Mouse (Mus musculus): Measurements from ENCODE around the gene Evi2b. TPM values are rescaled to one million over a fixed set of nuclear protein-coding genes. Genes with fewer than 3 reads are reported as not detected.
A peak's percentile ranks its signal among the peaks of the same experiment; 100 is the strongest.

Evi2b gene
- total and polyA plus RNA-seq, 3 experiments = 12.0 to 105 (median 40.5) TPM

DNA sequence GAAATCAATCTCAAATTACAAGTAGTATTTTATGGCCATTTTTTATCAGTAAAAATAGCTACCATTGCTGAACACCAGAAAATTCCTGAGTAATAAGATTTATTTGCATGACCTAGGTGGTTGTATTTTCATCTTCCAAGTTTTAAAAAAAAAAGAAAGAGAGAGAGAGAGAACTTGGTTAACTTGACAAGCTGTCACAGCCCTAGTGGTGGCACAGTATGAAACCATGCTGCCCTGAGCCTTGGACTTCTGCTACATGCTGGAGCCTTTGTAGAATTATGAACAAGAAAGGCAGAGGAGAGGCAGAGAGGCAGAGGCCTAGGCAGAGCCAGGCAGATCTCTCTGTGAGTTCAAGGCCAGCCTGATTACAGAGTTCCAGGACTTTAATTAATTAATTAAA is 1.6 kb downstream of the Evi2b start:
- peak; percentile 72 for DNase-seq (ENCODE audit: extremely low read depth)
- Histone ChIP-seq H3K4me3 (replicated peaks in 1 of 3; ENCODE audit: low read depth in 2 of 3, low read length in 2 of 3, poor library complexity in 1 of 3) (peak overlapping the region in 2 of 3 experiments; percentile 15 to 55), H3K4me2 (ENCODE audit: insufficient read depth, low read depth, poor library complexity, severe bottlenecking) (peak overlapping the region; percentile 98; the same call in 1 of the 2 replicates), H3K9ac (ENCODE audit: insufficient read depth, low read depth) (peak overlapping the region; percentile 82), H3K9me3 (replicated peaks; ENCODE audit: low read length) (no peaks in the 10 kb centered on the region), H3K36me3 (replicated peaks in 1 of 2; ENCODE audit: control insufficient read depth in 1 of 2, insufficient read depth in 1 of 2, low read length in 1 of 2) (peaks cover 14 to 35% of the 10 kb centered on the region in 2 experiments), H3K4me1 (ENCODE audit: control insufficient read depth in 1 of 2, insufficient read depth in 2 of 2) (peaks cover 29 to 66% of the 10 kb centered on the region in 2 experiments), H3K79me2 (replicated peaks; ENCODE audit: control insufficient read depth, extremely low read depth, insufficient read depth, poor library complexity, severe bottlenecking) (peaks cover 67% of the 10 kb centered on the region), H3K27ac (ENCODE audit: insufficient read depth, low read depth) (peak overlapping the region; percentile 65; the same call in 1 of the 2 replicates), H3K27me3 (replicated peaks) (no peaks in the 10 kb centered on the region)
- no peak for TF ChIP-seq MAZ (IDR thresholded peaks at IDR 0.05; ENCODE audit: low read depth, low read length)
- TF ChIP-seq MAX (IDR thresholded peaks at IDR 0.05; ENCODE audit: low read length) = no peak
- TF ChIP-seq TBP (conservative IDR thresholded peaks at IDR 0.05; ENCODE audit: low read depth, low read length) = 0 out of 2 replicates have a peak, but pooled peaks have one; percentile 38
- peak; percentile 41; the same call in 1 of the 2 replicates for TF ChIP-seq POLR2A (IDR thresholded peaks at IDR 0.05; ENCODE audit: low read depth, low read length)
- no peak; the same call in 1 of the 2 replicates for TF ChIP-seq RAD21 (IDR thresholded peaks at IDR 0.05; ENCODE audit: low read depth, low read length)
- TF ChIP-seq ELF1 (IDR thresholded peaks at IDR 0.05; ENCODE audit: low read depth, low read length) = no peak
- TF ChIP-seq ZNF384 (IDR thresholded peaks at IDR 0.05; ENCODE audit: low read depth, low read length) = peak; percentile 93
- TF ChIP-seq GABPA (IDR thresholded peaks at IDR 0.05; ENCODE audit: insufficient replicate concordance, low read depth, low read length) = no peak
- TF ChIP-seq JUN (IDR thresholded peaks at IDR 0.05; ENCODE audit: insufficient read depth, low read depth, low read length) = no peak
- peak; percentile 82; the same call in 1 of the 2 replicates for TF ChIP-seq MXI1 (IDR thresholded peaks at IDR 0.05; ENCODE audit: low read depth, low read length)
- TF ChIP-seq MYC (IDR thresholded peaks at IDR 0.05; ENCODE audit: low read depth, low read length) = peak; percentile 64
- TF ChIP-seq PAX5 (IDR thresholded peaks at IDR 0.05; ENCODE audit: low read length) = no peak
- TF ChIP-seq POLR2AphosphoS2 (IDR thresholded peaks at IDR 0.05; ENCODE audit: low read depth, low read length) = no peak
- TF ChIP-seq IRF4 (IDR thresholded peaks at IDR 0.05; ENCODE audit: low read depth, low read length) = no peak
- TF ChIP-seq SMC3 (IDR thresholded peaks at IDR 0.05; ENCODE audit: low read depth, low read length) = no peak
- TF ChIP-seq JUND (conservative IDR thresholded peaks at IDR 0.05; ENCODE audit: low read depth, low read length) = no peak
- no peak for TF ChIP-seq MAFK (IDR thresholded peaks at IDR 0.05; ENCODE audit: insufficient replicate concordance, low read length)
- TF ChIP-seq CHD1 (IDR thresholded peaks at IDR 0.05; ENCODE audit: low read depth, low read length) = peak; percentile 93
- TF ChIP-seq USF1 (IDR thresholded peaks at IDR 0.05; ENCODE audit: low read depth, low read length) = no peak
- no peak for TF ChIP-seq ZMIZ1 (IDR thresholded peaks at IDR 0.05; ENCODE audit: low read depth, low read length)
- TF ChIP-seq HCFC1 (IDR thresholded peaks at IDR 0.05; ENCODE audit: low read depth, low read length) = peak; percentile 19; the same call in 1 of the 2 replicates
- TF ChIP-seq ZKSCAN1 (IDR thresholded peaks at IDR 0.05; ENCODE audit: borderline replicate concordance, low read depth, low read length) = no peak
- no peak for TF ChIP-seq MEF2A (IDR thresholded peaks at IDR 0.05; ENCODE audit: borderline replicate concordance, low read depth, low read length)
- peak; percentile 80 for TF ChIP-seq SIN3A (IDR thresholded peaks at IDR 0.05; ENCODE audit: low read length)
- no peak for TF ChIP-seq NELFE (IDR thresholded peaks at IDR 0.05; ENCODE audit: low read depth, low read length)
- no peak for TF ChIP-seq E2F4 (IDR thresholded peaks at IDR 0.05; ENCODE audit: insufficient replicate concordance, low read depth, low read length)
- no peak for TF ChIP-seq CHD2 (IDR thresholded peaks at IDR 0.05; ENCODE audit: low read length)
- no peak for TF ChIP-seq TCF12 (IDR thresholded peaks at IDR 0.05; ENCODE audit: low read depth, low read length)
- no peak for TF ChIP-seq NRF1 (IDR thresholded peaks at IDR 0.05; ENCODE audit: low read depth, low read length)
- no peak for TF ChIP-seq RCOR1 (conservative IDR thresholded peaks at IDR 0.05; ENCODE audit: low read depth, low read length)
- TF ChIP-seq ZC3H11A (IDR thresholded peaks at IDR 0.05; ENCODE audit: low read depth, low read length) = no peak
- no peak for TF ChIP-seq EP300 (IDR thresholded peaks at IDR 0.05; ENCODE audit: low read length)
- no peak for TF ChIP-seq ETS1 (conservative IDR thresholded peaks at IDR 0.05; ENCODE audit: low read depth, low read length)
- TF ChIP-seq USF2 (conservative IDR thresholded peaks at IDR 0.05; ENCODE audit: low read depth, low read length) = no peak
- peak in 1 of 2 experiments; percentile 42; a peak in 1 of 4 replicates for TF ChIP-seq CTCF (conservative IDR thresholded peaks at IDR 0.05 in 1 of 2, IDR thresholded peaks at IDR 0.05 in 1 of 2; ENCODE audit: low read depth in 2 of 2, low read length in 2 of 2)
- TF ChIP-seq UBTF (IDR thresholded peaks at IDR 0.05; ENCODE audit: low read depth, low read length) = no peak
- TF ChIP-seq KAT2A (IDR thresholded peaks at IDR 0.05; ENCODE audit: insufficient replicate concordance, low read length) = no peak
- no peak for TF ChIP-seq BHLHE40 (IDR thresholded peaks at IDR 0.05; ENCODE audit: low read depth, low read length)
- dilution Hi-C loops (cut with MboI; ENCODE audit: extremely low pct_ligation_motif_present, extremely low pct_unique_long_range_greater_than_20kb, low sequenced_read_pairs) = no loop called here
- in situ Hi-C loops (cut with MboI; ENCODE audit: low pct_ligation_motif_present, low pct_unique_long_range_greater_than_20kb, low sequenced_read_pairs) = no loop called here

Data from CH12.LX (cell line).